Mouse (Mus musculus) embryonic fibroblast, embryonic 13.5 days (primary cell): ENCODE measurements around the gene Sox12.

Experiments used
- CTCF ChIP-seq: IDR thresholded peaks from 2 replicates; pipeline ENCODE4 v1.5.1; 2011; ENCODE audit warnings: mild to moderate bottlenecking, control low read depth, low read length, moderate library complexity, borderline replicate concordance; ENCODE audit not compliant: insufficient read depth
- POLR2A ChIP-seq: IDR thresholded peaks from 2 replicates; pipeline ENCODE4 v1.6.1; 2011; ENCODE audit warnings: low read depth, mild to moderate bottlenecking, control low read depth, low read length, moderate library complexity

GRCm38 (mm10) chr2:152415287-152415686 lies 17.4 kb upstream of the Sox12 start, which contains the start of gene 6820408C15Rik:
- no peak for TF ChIP-seq CTCF
- no peak for TF ChIP-seq POLR2A
